Mouse (Mus musculus) midbrain, embryonic 14.5 days (tissue): ENCODE data around the gene Prkcsh. TPM values are rescaled to one million over a fixed set of nuclear protein-coding genes. Genes with fewer than 3 reads are reported as not detected.

Experiments
- ATAC-seq: fragments of 200-750 bp; cut with Nextera tagmentation; 2 replicates; pipeline ENCODE4 v1.8.0; 2017; ENCODE audit warnings: moderate number of reproducible peaks, moderate library complexity; ENCODE audit not compliant: low FRiP score, low TSS enrichment
- DNase-seq: peaks from one replicate; pipeline ENCODE4 v3.0.0-alpha.2; 2015
- H3K27ac ChIP-seq: fragments of 300-500 bp; sonication (generic); replicated peaks from 2 replicates; pipeline ENCODE4 v1.5.1; 2014; ENCODE audit warnings: mild to moderate bottlenecking, low read depth, low read length, moderate library complexity
- H3K27me3 ChIP-seq: fragments of 300-500 bp; sonication (generic); 2 replicates; pipeline ENCODE4 v1.6.1; 2014; ENCODE audit warnings: low read length, control low read depth, mixed read lengths; ENCODE audit not compliant: control insufficient read depth, insufficient read depth
- H3K36me3 ChIP-seq: fragments of 300-500 bp; sonication (generic); 2 replicates; pipeline ENCODE4 v1.6.1; 2014; ENCODE audit warnings: low read length, control low read depth; ENCODE audit not compliant: control insufficient read depth, insufficient read depth
- H3K4me1 ChIP-seq: fragments of 300-500 bp; sonication (generic); 2 replicates; pipeline ENCODE4 v1.6.1; 2014; ENCODE audit warnings: mild to moderate bottlenecking, antibody characterized with exemption, low read length, control low read depth; ENCODE audit not compliant: control insufficient read depth, insufficient read depth
- H3K4me2 ChIP-seq: fragments of 300-500 bp; sonication (generic); 2 replicates; pipeline ENCODE4 v1.6.1; 2014; ENCODE audit warnings: mild to moderate bottlenecking, low read length, moderate library complexity
- H3K4me3 ChIP-seq: fragments of 300-500 bp; sonication (generic); replicated peaks from 2 replicates; pipeline ENCODE4 v1.5.1; 2014; ENCODE audit warnings: low read depth, low read length
- H3K9ac ChIP-seq: fragments of 300-500 bp; sonication (generic); replicated peaks from 2 replicates; pipeline ENCODE4 v1.6.1; 2014; ENCODE audit warnings: mild to moderate bottlenecking, low read length, moderate library complexity
- H3K9me3 ChIP-seq: fragments of 300-500 bp; sonication (generic); 2 replicates; pipeline ENCODE4 v1.6.1; 2016; ENCODE audit warnings: low read length, control low read depth, mixed read lengths; ENCODE audit not compliant: control insufficient read depth
- WGBS: fragments of 180-500 bp; shearing (Covaris S2); extraction: QIAGEN DNeasy Blood & Tissue Kit; methylation state at CpG from one replicate; pipeline ENCODE4 v1.1.7; 2014; 5-methylcytosine and 5-hydroxymethylcytosine counted together
- polyA plus RNA-seq: library from polyadenylated mRNA; unstranded; fragments of >200 nt; fragmentation: Nextera tagmentation; extraction: Ambion mirVana; gene quantifications from 2 replicates; pipeline ENCODE4 v1.2.1, GENCODE M21; 2014

The Prkcsh gene
- polyA plus RNA-seq, 1 experiment from 2014 or later = 70.6 TPM

DNA sequence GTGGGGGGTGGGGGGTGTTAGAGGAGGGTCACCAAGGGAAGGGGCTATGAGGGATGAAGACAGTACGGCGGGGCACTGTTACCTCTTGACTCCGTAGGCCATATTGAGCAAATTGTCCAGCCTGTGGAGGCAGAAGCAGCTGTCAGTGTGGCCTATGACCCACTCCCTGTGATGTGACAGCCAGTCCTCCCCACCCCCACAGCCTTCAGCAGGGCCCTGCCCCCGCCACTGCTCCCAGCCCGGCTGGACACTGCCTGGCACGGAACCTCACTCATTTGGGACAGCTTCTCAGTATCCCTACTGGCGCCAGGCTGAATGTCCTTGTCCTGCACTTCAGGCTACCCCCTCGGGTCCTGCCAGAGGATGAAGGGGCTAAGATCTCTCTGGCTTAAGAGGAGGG is 22.0 kb downstream of the Prkcsh start:
- Histone ChIP-seq H3K9ac (no peak overlapping the region), H3K4me1 (no peaks in the 10 kb centered on the region), H3K27ac (no peak overlapping the region), H3K27me3 (no peaks in the 10 kb centered on the region), H3K4me3 (no peak overlapping the region), H3K9me3 (no peaks in the 10 kb centered on the region), H3K36me3 (peaks cover 84% of the 10 kb centered on the region), H3K4me2 (no peak overlapping the region)
- DNase-seq (no peak), ATAC-seq (no peak)
- 56% methylated on average over 8 of the region's 8 CpGs for WGBS

DNA sequence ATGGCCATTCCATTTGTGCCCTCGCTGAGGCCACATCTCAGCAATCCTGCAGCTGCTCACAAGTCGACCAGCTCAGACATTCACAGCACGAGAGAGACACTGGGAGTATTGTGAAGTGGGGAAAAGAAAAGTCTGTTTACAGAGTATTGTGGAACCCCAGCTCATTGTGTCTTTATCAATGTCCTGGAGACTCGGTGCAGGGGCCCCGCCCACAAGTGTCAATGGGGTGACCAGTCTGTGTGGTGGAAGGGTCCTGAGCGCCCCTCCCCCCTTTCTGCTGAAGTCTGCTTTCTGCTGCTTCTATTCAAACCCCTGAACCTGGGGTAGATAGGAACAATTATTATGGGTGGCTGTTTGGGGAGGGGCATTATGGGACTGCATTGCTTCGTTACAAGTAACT is 25.9 kb downstream of the Prkcsh start:
- H3K4me1 ChIP-seq = no peaks in the 10 kb centered on the region
- peaks cover 96% of the 10 kb centered on the region for H3K36me3 ChIP-seq
- H3K27ac ChIP-seq = no peak overlapping the region
- 23% methylated on average over 7 of the region's 7 CpGs for WGBS
- ATAC-seq (no peak), DNase-seq (no peak)
- H3K9ac ChIP-seq = no peak overlapping the region
- no peaks in the 10 kb centered on the region for H3K27me3 ChIP-seq
- no peak overlapping the region for H3K4me3 ChIP-seq
- no peaks in the 10 kb centered on the region for H3K9me3 ChIP-seq
- no peak overlapping the region for H3K4me2 ChIP-seq

GRCm38 (mm10) chr9:22030386-22030785 is 27.8 kb downstream of the Prkcsh start:
- 95% methylated on average over 9 of the region's 9 CpGs for WGBS
- Histone ChIP-seq H3K4me2 (no peak overlapping the region), H3K4me3 (no peak overlapping the region), H3K9me3 (no peaks in the 10 kb centered on the region), H3K9ac (no peak overlapping the region), H3K27me3 (no peaks in the 10 kb centered on the region), H3K27ac (no peak overlapping the region), H3K36me3 (peaks cover 95% of the 10 kb centered on the region), H3K4me1 (peaks cover under 1% of the 10 kb centered on the region; the same call in 1 of the 2 replicates)
- ATAC-seq (no peak), DNase-seq (no peak)

- Histone ChIP-seq H3K9me3 (no peaks in the 10 kb centered on the region), H3K4me2 (no peak overlapping the region), H3K36me3 (peaks cover 59% of the 10 kb centered on the region), H3K9ac (no peak overlapping the region), H3K4me1 (peaks cover 12% of the 10 kb centered on the region), H3K4me3 (no peak overlapping the region), H3K27me3 (no peaks in the 10 kb centered on the region), H3K27ac (peak overlapping the region; percentile 32; the same call in 1 of the 2 replicates)
- ATAC-seq = peak; percentile 68
- WGBS = 13% methylated on average over 6 of the region's 6 CpGs
- peak; percentile 72 for DNase-seq
Measured at GRCm38 (mm10) chr9:22035300-22036044, 32.9 kb downstream of the Prkcsh start.

DNA sequence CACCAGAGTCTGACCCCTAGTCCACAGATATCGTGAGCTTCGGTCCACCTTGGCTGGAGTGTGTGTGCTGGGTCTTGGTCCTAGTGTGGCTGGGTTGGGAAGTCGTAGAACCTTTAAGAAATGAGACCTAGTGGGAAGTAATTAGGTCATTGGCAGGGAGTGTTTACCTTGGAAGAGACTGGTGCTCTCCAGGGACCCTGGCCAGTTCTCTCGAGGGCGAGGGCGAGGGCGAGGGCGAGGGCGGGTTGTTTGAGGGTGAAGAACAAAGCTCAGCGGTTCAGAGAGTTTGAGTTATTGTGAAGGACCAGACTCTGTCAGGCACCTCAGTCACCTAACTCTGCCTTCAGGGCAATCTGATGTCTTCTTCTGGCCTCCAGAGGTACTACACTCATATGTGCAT is 35.2 kb downstream of the Prkcsh start:
- no peaks in the 10 kb centered on the region for H3K9me3 ChIP-seq
- DNase-seq (no peak), ATAC-seq (no peak)
- H3K27ac ChIP-seq = no peak overlapping the region
- H3K36me3 ChIP-seq = peaks cover 36% of the 10 kb centered on the region
- no peak overlapping the region for H3K4me3 ChIP-seq
- no peaks in the 10 kb centered on the region for H3K27me3 ChIP-seq
- no peak overlapping the region for H3K9ac ChIP-seq
- no peak overlapping the region for H3K4me2 ChIP-seq
- 88% methylated on average over 10 of the region's 10 CpGs for WGBS
- H3K4me1 ChIP-seq = peaks cover 12% of the 10 kb centered on the region

- no peaks in the 10 kb centered on the region; the same call in 1 of the 2 replicates for H3K36me3 ChIP-seq
- no peak for DNase-seq
Measured at GRCm38 (mm10) chr9:22041832-22042231, 39.2 kb downstream of the Prkcsh start.

DNA sequence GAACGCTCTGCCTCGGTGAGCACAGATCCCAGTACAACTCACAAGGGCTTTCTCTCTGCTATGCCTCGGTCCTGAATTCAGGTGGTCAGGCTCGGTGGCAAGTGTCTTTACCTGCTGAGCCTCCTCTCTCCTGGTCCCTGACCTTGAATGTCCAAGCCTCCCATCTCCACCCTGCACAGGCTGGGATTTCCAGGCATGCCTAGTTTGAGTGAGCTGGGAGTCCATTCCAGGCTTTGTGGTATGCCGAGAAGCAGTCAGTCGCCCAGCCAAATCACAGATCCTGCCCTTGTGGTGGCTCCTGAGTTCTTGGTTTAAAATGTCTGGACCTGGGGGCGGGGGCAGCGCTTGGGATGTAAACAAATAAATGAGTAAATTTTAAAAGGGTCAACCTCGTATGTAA is 44.7 kb downstream of the Prkcsh start:
- Histone ChIP-seq H3K27ac (no peak overlapping the region), H3K9me3 (no peaks in the 10 kb centered on the region), H3K36me3 (no peaks in the 10 kb centered on the region; the same call in 1 of the 2 replicates), H3K4me2 (peak overlapping the region; percentile 85), H3K9ac (no peak overlapping the region; the same call in 1 of the 2 replicates), H3K4me1 (peaks cover 34% of the 10 kb centered on the region), H3K4me3 (0 out of 2 replicates have a peak overlapping the region, but pooled peaks have one; percentile 7), H3K27me3 (no peaks in the 10 kb centered on the region)
- ATAC-seq (no peak), DNase-seq (no peak)
- 64% methylated on average over 9 of the region's 9 CpGs for WGBS

More at GRCm38 (mm10) chr9:22041832-22042231, 39.2 kb downstream of the Prkcsh start:
- no peak for ATAC-seq
- Histone ChIP-seq H3K4me2 (no peak overlapping the region), H3K9ac (no peak overlapping the region), H3K9me3 (no peaks in the 10 kb centered on the region), H3K27ac (no peak overlapping the region), H3K27me3 (no peaks in the 10 kb centered on the region), H3K4me1 (no peaks in the 10 kb centered on the region; the same call in none of the 2 replicates), H3K4me3 (no peak overlapping the region)
- 60% methylated on average over 2 of the region's 2 CpGs for WGBS

DNA sequence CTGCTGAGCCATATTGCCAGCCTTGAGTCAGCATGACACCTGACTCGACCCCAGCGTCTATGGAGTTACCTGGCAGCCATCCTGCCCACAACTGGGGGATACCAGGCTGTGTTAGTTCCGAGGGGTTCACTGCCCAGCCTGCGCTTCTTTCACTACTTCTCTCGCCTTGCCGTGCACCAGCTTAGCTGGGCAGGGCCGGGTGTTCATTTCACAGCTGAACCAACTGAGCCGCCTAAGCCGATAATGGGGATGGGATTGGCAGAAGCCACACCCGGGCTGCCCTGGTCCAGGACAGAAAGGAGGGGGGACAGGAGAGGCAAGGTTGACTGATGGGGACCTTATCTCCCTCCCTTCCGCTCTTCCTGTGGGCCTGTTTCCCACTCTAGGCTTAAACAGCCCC is 46.7 kb downstream of the Prkcsh start:
- H3K4me1 ChIP-seq = peaks cover 34% of the 10 kb centered on the region
- DNase-seq = peak; percentile 35
- H3K9me3 ChIP-seq = no peaks in the 10 kb centered on the region
- H3K27me3 ChIP-seq = no peaks in the 10 kb centered on the region
- no peaks in the 10 kb centered on the region; the same call in 1 of the 2 replicates for H3K36me3 ChIP-seq
- peak overlapping the region; percentile 85 for H3K4me2 ChIP-seq
- peak overlapping the region; percentile 100 for H3K4me3 ChIP-seq
- ATAC-seq = no peak
- H3K9ac ChIP-seq = peak overlapping the region; percentile 98
- WGBS = 48% methylated on average over 11 of the region's 11 CpGs
- H3K27ac ChIP-seq = peak overlapping the region; percentile 96
